Mouse (Mus musculus) midbrain, embryonic 14.5 days (tissue): Measurements from ENCODE around the gene 1700001C19Rik. TPM values are rescaled to one million over a fixed set of nuclear protein-coding genes. Genes with fewer than 3 reads are reported as not detected.
A peak's percentile ranks its signal among the peaks of the same experiment; 100 is the strongest.

Source experiments
- ATAC-seq: fragments of 200-750 bp; cut with Nextera tagmentation; 2 replicates; pipeline ENCODE4 v1.8.0; 2017; ENCODE audit warnings: moderate number of reproducible peaks, moderate library complexity; ENCODE audit not compliant: low FRiP score, low TSS enrichment
- DNase-seq: peaks from one replicate; pipeline ENCODE4 v3.0.0-alpha.2; 2015
- H3K27ac ChIP-seq: fragments of 300-500 bp; sonication (generic); replicated peaks from 2 replicates; pipeline ENCODE4 v1.5.1; 2014; ENCODE audit warnings: mild to moderate bottlenecking, low read depth, low read length, moderate library complexity
- H3K27me3 ChIP-seq: fragments of 300-500 bp; sonication (generic); 2 replicates; pipeline ENCODE4 v1.6.1; 2014; ENCODE audit warnings: low read length, control low read depth, mixed read lengths; ENCODE audit not compliant: control insufficient read depth, insufficient read depth
- H3K36me3 ChIP-seq: fragments of 300-500 bp; sonication (generic); 2 replicates; pipeline ENCODE4 v1.6.1; 2014; ENCODE audit warnings: low read length, control low read depth; ENCODE audit not compliant: control insufficient read depth, insufficient read depth
- H3K4me1 ChIP-seq: fragments of 300-500 bp; sonication (generic); 2 replicates; pipeline ENCODE4 v1.6.1; 2014; ENCODE audit warnings: mild to moderate bottlenecking, antibody characterized with exemption, low read length, control low read depth; ENCODE audit not compliant: control insufficient read depth, insufficient read depth
- H3K4me2 ChIP-seq: fragments of 300-500 bp; sonication (generic); 2 replicates; pipeline ENCODE4 v1.6.1; 2014; ENCODE audit warnings: mild to moderate bottlenecking, low read length, moderate library complexity
- H3K4me3 ChIP-seq: fragments of 300-500 bp; sonication (generic); replicated peaks from 2 replicates; pipeline ENCODE4 v1.5.1; 2014; ENCODE audit warnings: low read depth, low read length
- H3K9ac ChIP-seq: fragments of 300-500 bp; sonication (generic); replicated peaks from 2 replicates; pipeline ENCODE4 v1.6.1; 2014; ENCODE audit warnings: mild to moderate bottlenecking, low read length, moderate library complexity
- H3K9me3 ChIP-seq: fragments of 300-500 bp; sonication (generic); 2 replicates; pipeline ENCODE4 v1.6.1; 2016; ENCODE audit warnings: low read length, control low read depth, mixed read lengths; ENCODE audit not compliant: control insufficient read depth
- WGBS: fragments of 180-500 bp; shearing (Covaris S2); extraction: QIAGEN DNeasy Blood & Tissue Kit; methylation state at CpG from one replicate; pipeline ENCODE4 v1.1.7; 2014; 5-methylcytosine and 5-hydroxymethylcytosine counted together
- polyA plus RNA-seq: library from polyadenylated mRNA; unstranded; fragments of >200 nt; fragmentation: Nextera tagmentation; extraction: Ambion mirVana; gene quantifications from 2 replicates; pipeline ENCODE4 v1.2.1, GENCODE M21; 2014

1700001C19Rik gene
- polyA plus RNA-seq, 1 experiment from 2014 or later, result 0.76 TPM

- no peaks in the 10 kb centered on the region for H3K27me3 ChIP-seq
- H3K9me3 ChIP-seq, result no peaks in the 10 kb centered on the region
- H3K4me2 ChIP-seq, result no peak overlapping the region
- no peak overlapping the region for H3K9ac ChIP-seq
- DNase-seq, result no peak
- ATAC-seq, result no peak
- H3K36me3 ChIP-seq, result peaks cover 21% of the 10 kb centered on the region
- H3K27ac ChIP-seq, result no peak overlapping the region
- no peaks in the 10 kb centered on the region for H3K4me1 ChIP-seq
- 90% methylated on average over 4 of the region's 4 CpGs for WGBS
- no peak overlapping the region for H3K4me3 ChIP-seq
Observed at GRCm38 (mm10) chr17:47383266-47383665, 53.9 kb downstream of the 1700001C19Rik start.

GRCm38 (mm10) chr17:47381917-47382316, 55.3 kb downstream of the 1700001C19Rik start:
- no peak overlapping the region for H3K4me2 ChIP-seq
- 52% methylated on average over 11 of the region's 11 CpGs for WGBS
- no peaks in the 10 kb centered on the region for H3K4me1 ChIP-seq
- DNase-seq (peak; percentile 25), ATAC-seq (no peak)
- no peaks in the 10 kb centered on the region for H3K9me3 ChIP-seq
- no peak overlapping the region for H3K27ac ChIP-seq
- H3K9ac ChIP-seq, result no peak overlapping the region; the same call in 1 of the 2 replicates
- H3K4me3 ChIP-seq, result no peak overlapping the region
- H3K27me3 ChIP-seq, result no peaks in the 10 kb centered on the region
- peaks cover 35% of the 10 kb centered on the region for H3K36me3 ChIP-seq

- Histone ChIP-seq H3K4me2 (no peak overlapping the region), H3K36me3 (peaks cover 71% of the 10 kb centered on the region), H3K27me3 (no peaks in the 10 kb centered on the region), H3K4me1 (no peaks in the 10 kb centered on the region), H3K9ac (no peak overlapping the region), H3K4me3 (no peak overlapping the region), H3K27ac (no peak overlapping the region), H3K9me3 (no peaks in the 10 kb centered on the region)
- DNase-seq (no peak), ATAC-seq (no peak)
- 82% methylated on average over 15 of the region's 15 CpGs for WGBS
Observed at GRCm38 (mm10) chr17:47378133-47378532, 59.0 kb downstream of the 1700001C19Rik start.

GRCm38 (mm10) chr17:47376779-47377280, 60.3 kb downstream of the 1700001C19Rik start:
- no peak overlapping the region for H3K9ac ChIP-seq
- peaks cover 81% of the 10 kb centered on the region for H3K36me3 ChIP-seq
- H3K4me2 ChIP-seq, result no peak overlapping the region
- no peaks in the 10 kb centered on the region for H3K9me3 ChIP-seq
- no peaks in the 10 kb centered on the region for H3K27me3 ChIP-seq
- no peak overlapping the region for H3K27ac ChIP-seq
- H3K4me1 ChIP-seq, result no peaks in the 10 kb centered on the region
- 90% methylated on average over 6 of the region's 6 CpGs for whole genome bisulfite sequencing
- ATAC-seq, result no peak
- DNase-seq, result no peak
- H3K4me3 ChIP-seq, result no peak overlapping the region

GRCm38 (mm10) chr17:47373991-47374390, 63.2 kb downstream of the 1700001C19Rik start:
- Histone ChIP-seq H3K4me2 (no peak overlapping the region), H3K9ac (no peak overlapping the region), H3K4me1 (peaks cover 5% of the 10 kb centered on the region; the same call in 1 of the 2 replicates), H3K27ac (no peak overlapping the region), H3K4me3 (no peak overlapping the region), H3K36me3 (peaks cover 66% of the 10 kb centered on the region), H3K27me3 (no peaks in the 10 kb centered on the region), H3K9me3 (no peaks in the 10 kb centered on the region)
- DNase-seq (no peak), ATAC-seq (no peak)
- WGBS, result 92% methylated on average over 6 of the region's 6 CpGs

GRCm38 (mm10) chr17:47371451-47371850, 65.7 kb downstream of the 1700001C19Rik start:
- Histone ChIP-seq H3K27me3 (0 out of 2 replicates have a peak, but pooled peaks cover 3% of the 10 kb centered on the region), H3K36me3 (peaks cover 42% of the 10 kb centered on the region), H3K9me3 (no peaks in the 10 kb centered on the region), H3K4me1 (peaks cover 5% of the 10 kb centered on the region; the same call in 1 of the 2 replicates), H3K4me3 (no peak overlapping the region), H3K4me2 (no peak overlapping the region; the same call in 1 of the 2 replicates), H3K27ac (no peak overlapping the region), H3K9ac (no peak overlapping the region)
- ATAC-seq (peak; percentile 63; the same call in 1 of the 2 replicates), DNase-seq (peak; percentile 90)
- WGBS, result 7% methylated on average over 4 of the region's 4 CpGs

- 1% methylated on average over 20 of the region's 20 CpGs for WGBS
- ATAC-seq (peak; percentile 66; the same call in 1 of the 2 replicates), DNase-seq (no peak)
- Histone ChIP-seq H3K27me3 (0 out of 2 replicates have a peak, but pooled peaks cover 3% of the 10 kb centered on the region), H3K36me3 (peaks cover 19% of the 10 kb centered on the region), H3K9me3 (no peaks in the 10 kb centered on the region), H3K27ac (peak overlapping the region; percentile 78), H3K4me2 (peak overlapping the region; percentile 81), H3K4me3 (peak overlapping the region; percentile 56), H3K4me1 (peaks cover 5% of the 10 kb centered on the region; the same call in 1 of the 2 replicates), H3K9ac (peak overlapping the region; percentile 59)
Observed at GRCm38 (mm10) chr17:47369087-47369443, 68.1 kb downstream of the 1700001C19Rik start.

- DNase-seq, result peak; percentile 98
Observed at GRCm38 (mm10) chr17:47368401-47369086, 68.6 kb downstream of the 1700001C19Rik start, which contains the start of gene Mrps10. Gene Mrps10 (plus strand): TSS chr17:47368887.

More at GRCm38 (mm10) chr17:47368401-47369086, 68.6 kb downstream of the 1700001C19Rik start, which contains the start of gene Mrps10:
- peak within 1 kb of the TSS; percentile 81 for H3K4me2 ChIP-seq
- peaks cover 5% of the 10 kb centered on the region; the same call in 1 of the 2 replicates for H3K4me1 ChIP-seq
- H3K27ac ChIP-seq, result peak within 1 kb of the TSS; percentile 78
- H3K4me3 ChIP-seq, result peak within 1 kb of the TSS; percentile 56
- H3K36me3 ChIP-seq, result peaks cover 14% of the 10 kb centered on the region
- H3K9me3 ChIP-seq, result no peaks in the 10 kb centered on the region
- 0 out of 2 replicates have a peak, but pooled peaks cover 3% of the 10 kb centered on the region for H3K27me3 ChIP-seq
- ATAC-seq, result peak; percentile 90
- H3K9ac ChIP-seq, result peak within 1 kb of the TSS; percentile 59
- 3% methylated on average over 35 of the region's 35 CpGs for WGBS
